Mouse (Mus musculus): ENCODE results near the gene Hdac8. TPM values are rescaled to one million over a fixed set of nuclear protein-coding genes. Genes with fewer than 3 reads are reported as not detected.

Hdac8 gene
- polyA plus RNA-seq, 1 experiment from 2014 or later: 10.8 TPM

DNA sequence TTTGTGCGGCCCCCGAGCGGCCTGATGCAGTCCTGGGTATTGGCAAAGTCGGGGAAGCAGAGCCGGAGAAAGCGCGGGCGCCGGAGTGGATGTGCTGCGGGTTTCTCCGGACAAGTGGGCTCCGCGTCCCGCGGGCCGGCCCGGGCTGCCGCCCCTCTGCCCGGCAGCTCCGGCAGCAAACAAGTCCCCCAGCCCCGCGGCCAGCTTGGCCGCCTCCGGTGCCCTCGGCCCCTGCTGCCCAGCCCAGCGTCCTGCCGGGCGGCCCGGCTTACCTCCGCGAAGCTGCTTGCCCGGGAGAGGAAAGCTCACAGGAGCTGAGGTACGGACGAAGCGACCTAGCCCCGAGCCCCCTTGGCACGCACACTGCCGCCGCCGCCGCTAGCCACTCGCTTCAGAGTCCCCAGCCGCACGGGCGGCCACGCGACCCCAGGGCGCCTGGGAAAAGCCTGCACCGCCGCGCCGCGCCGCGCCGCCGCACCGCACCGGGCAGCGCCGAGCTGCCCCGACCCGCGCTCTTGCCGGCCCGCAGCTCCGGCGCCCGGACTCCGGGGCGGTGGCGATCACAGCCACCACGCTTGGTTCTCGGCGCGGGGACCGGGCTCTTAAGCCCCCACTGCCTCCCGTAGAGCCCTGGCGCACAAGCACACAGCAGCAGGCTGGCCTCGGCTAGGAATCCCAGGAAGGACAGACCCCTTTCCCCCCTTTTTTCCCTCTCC is 253.8 kb downstream of the Hdac8 start:
- ATAC-seq (replicated peaks): peak; percentile 64
- H3K4me3 ChIP-seq: peak overlapping the region; percentile 56
- no peaks in the 10 kb centered on the region for H3K9me3 ChIP-seq
- no peaks in the 10 kb centered on the region for H3K36me3 ChIP-seq
- peaks cover 23% of the 10 kb centered on the region; the same call in 1 of the 2 replicates for H3K27me3 ChIP-seq
- H3K4me2 ChIP-seq (replicated peaks): peak overlapping the region; percentile 95
- peak overlapping the region; percentile 51 for H3K9ac ChIP-seq (replicated peaks)
- H3K27ac ChIP-seq (replicated peaks): 0 out of 2 replicates have a peak overlapping the region, but pooled peaks have one; percentile 27
- H3K4me1 ChIP-seq: peaks cover 27% of the 10 kb centered on the region
- WGBS: 14% methylated on average over 68 of the region's 80 CpGs

DNA sequence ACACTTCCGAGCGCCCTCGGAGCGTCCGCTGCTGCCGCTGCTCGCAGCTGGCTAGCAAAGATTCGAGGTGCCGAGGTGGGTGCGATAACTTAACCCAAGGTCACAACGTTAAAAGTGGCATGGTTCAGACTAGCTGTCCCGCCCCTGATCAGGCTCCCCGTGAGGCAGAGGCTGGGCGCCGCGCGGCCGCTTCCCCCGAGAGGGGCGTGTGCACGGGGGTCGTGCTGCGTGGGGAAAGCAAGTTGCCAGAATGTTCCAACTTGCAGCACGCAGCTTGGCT is 254.3 kb downstream of the Hdac8 start:
- Histone ChIP-seq H3K9ac (replicated peaks) (peak overlapping the region; percentile 51), H3K9me3 (no peaks in the 10 kb centered on the region), H3K27me3 (peaks cover 23% of the 10 kb centered on the region; the same call in 1 of the 2 replicates), H3K4me2 (replicated peaks) (peak overlapping the region; percentile 95), H3K4me3 (peak overlapping the region; percentile 56), H3K27ac (replicated peaks) (no peak overlapping the region), H3K36me3 (no peaks in the 10 kb centered on the region), H3K4me1 (peaks cover 27% of the 10 kb centered on the region)
- ATAC-seq (replicated peaks): no peak
- whole genome bisulfite sequencing: 9% methylated on average over 23 of the region's 24 CpGs

DNA sequence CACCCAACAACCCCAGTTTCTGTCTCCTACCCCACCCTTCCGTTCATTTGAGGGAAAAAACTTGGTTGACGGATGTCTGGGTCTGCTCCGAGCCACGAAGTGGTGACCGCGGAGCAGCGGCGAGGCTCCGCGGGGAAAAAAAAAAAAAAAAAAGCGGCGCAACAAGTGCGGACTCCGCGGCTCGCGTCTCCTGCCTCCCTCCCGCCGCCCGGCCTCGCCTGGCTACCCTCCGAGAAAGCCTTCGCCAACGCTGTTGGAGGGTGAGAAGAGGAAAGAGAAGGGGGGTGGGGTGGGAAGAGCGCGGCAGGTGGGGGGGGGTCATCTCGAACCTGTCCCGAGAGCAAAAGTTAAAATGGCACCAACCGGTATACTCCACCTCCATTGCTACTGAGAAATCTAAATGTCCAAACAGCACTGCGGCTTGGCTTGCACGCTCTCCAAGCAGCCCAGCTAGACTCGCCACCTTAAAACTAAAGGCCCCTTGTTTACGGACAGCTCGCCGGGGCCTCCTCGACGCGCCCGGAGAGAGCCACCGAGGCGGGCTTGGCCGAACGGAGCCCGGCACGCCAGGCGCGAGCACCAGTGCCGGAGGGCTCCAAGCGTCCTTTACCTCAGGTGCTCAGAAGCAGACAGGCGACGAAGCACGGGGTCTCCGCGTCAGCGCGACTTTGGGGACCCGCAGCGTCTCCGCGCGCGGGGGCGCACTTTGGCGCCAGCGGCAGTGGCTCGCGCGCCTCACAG is 254.8 kb downstream of the Hdac8 start:
- peaks cover 27% of the 10 kb centered on the region for H3K4me1 ChIP-seq
- peaks cover 23% of the 10 kb centered on the region; the same call in 1 of the 2 replicates for H3K27me3 ChIP-seq
- H3K27ac ChIP-seq (replicated peaks): no peak overlapping the region
- no peak for ATAC-seq (replicated peaks)
- WGBS: 24% methylated on average over 61 of the region's 68 CpGs
- H3K4me2 ChIP-seq (replicated peaks): peak overlapping the region; percentile 95
- H3K36me3 ChIP-seq: no peaks in the 10 kb centered on the region
- peak overlapping the region; percentile 56 for H3K4me3 ChIP-seq
- H3K9me3 ChIP-seq: no peaks in the 10 kb centered on the region
- H3K9ac ChIP-seq (replicated peaks): 0 out of 2 replicates have a peak overlapping the region, but pooled peaks have one; percentile 51

DNA sequence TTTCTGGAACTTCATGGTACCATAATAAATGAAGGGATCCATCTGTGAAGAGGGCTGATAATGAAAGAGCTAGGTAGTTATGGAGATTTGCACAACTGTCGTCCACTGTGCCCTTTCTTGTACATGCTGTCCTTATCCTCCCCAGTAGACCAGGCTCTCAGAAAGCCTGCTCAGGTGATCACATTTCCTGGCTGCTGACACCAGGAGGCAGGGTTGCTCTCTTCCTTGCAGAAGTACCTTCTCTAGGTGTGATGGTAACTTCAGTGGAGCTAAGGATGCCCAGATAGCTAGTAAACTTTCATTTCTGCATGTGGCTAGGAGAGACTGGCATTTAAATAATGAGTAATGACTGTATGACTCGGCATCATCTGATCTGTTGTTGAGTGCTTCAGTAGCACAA is 260.8 kb downstream of the Hdac8 start:
- Histone ChIP-seq H3K4me2 (replicated peaks) (no peak overlapping the region), H3K9ac (replicated peaks) (no peak overlapping the region), H3K27ac (replicated peaks) (no peak overlapping the region), H3K9me3 (no peaks in the 10 kb centered on the region), H3K4me3 (no peak overlapping the region), H3K36me3 (no peaks in the 10 kb centered on the region), H3K27me3 (peaks cover 12% of the 10 kb centered on the region; the same call in 1 of the 2 replicates), H3K4me1 (no peaks in the 10 kb centered on the region)
- 72% methylated on average over 2 of the region's 2 CpGs for WGBS
- no peak for ATAC-seq (replicated peaks)

Small RNA genes within 50 kb of the gene (microRNA-seq; reads per million reads assigned to microRNA genes)
- gene Gm26318: not detected

Other genes with a start within 250 kb of the Hdac8 start
- gene Phka1, start 138.9 kb upstream of the Hdac8 start, polyA plus RNA-seq (2015; fragmentation: Nextera tagmentation; extraction: Ambion mirVana): 4.1 and 4.8 TPM in 2 replicates
- gene Gm3880, start 181.6 kb upstream of the Hdac8 start, polyA plus RNA-seq (2015; fragmentation: Nextera tagmentation; extraction: Ambion mirVana): not detected in 2 replicates
- not detected in 2 replicates for gene Gm9112, start 202.3 kb upstream of the Hdac8 start, polyA plus RNA-seq (2015; fragmentation: Nextera tagmentation; extraction: Ambion mirVana)
- not detected in 2 replicates for gene Dmrtc1b, start 202.5 kb upstream of the Hdac8 start, polyA plus RNA-seq (2015; fragmentation: Nextera tagmentation; extraction: Ambion mirVana)